Mouse (Mus musculus): Measurements from ENCODE around the gene Map7d1.
A peak's percentile ranks its signal among the peaks of the same experiment; 100 is the strongest.

The Map7d1 gene

DNA sequence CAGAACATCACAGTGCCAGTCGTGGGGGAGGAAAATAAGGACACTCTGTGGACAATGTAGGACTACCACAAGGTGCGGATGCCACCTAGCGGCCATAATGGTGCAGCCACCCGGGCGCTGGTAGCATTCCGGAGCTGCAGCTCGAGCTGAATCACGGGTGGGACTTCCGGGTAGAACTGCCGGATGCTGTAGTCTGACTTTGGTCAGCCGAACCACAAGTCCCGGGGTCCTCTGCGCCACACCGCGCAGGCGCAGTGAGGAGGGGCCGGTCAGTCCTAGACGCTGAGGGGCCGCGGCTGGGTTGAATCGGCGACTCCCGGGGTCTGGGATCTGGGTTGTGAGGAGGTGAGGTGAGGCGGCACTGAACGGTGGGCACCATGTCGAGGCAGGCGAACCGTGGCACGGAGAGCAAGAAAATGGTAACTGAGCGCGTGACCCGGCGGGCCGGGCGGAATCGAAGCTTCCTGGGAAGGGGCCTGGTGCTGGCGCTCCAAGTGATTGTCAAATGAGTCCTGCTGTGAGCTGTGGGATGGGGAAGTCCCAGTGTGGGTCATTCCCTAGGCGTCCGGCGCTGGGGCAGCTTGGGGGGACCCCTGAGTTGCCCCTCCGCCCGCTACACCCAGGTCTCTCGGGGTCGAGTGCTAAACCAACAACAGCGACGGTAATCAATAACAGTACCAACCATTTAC is 6.1 kb upstream of the Map7d1 start, which contains the start of gene Trappc3:
Gene Trappc3, plus strand, starts transcription at position 207 of the 689 bp plus-strand sequence.
- peak; percentile 98 for DNase-seq (ENCODE audit: low spot score)

DNA sequence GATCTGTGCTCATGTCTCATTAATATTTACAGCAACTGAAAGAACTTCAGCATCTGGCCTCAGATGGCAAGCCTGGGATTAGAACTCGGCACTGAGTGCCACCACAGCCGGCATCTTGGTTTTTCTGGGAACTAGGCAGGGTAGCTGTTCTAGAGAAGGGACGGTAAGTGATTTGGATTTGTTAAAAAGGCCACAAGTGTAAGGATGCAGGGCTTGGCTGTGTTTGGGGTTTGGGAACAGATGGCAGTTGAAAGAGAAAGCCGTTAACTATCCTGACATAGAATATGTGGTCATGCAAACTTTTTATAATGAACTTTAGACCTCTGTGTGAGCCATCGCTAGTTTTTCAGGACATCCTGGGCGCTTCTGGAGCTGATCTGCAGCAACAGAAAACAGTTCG is 5.5 kb upstream of the Map7d1 start:
- DNase-seq (ENCODE audit: low spot score), result no peak

DNA sequence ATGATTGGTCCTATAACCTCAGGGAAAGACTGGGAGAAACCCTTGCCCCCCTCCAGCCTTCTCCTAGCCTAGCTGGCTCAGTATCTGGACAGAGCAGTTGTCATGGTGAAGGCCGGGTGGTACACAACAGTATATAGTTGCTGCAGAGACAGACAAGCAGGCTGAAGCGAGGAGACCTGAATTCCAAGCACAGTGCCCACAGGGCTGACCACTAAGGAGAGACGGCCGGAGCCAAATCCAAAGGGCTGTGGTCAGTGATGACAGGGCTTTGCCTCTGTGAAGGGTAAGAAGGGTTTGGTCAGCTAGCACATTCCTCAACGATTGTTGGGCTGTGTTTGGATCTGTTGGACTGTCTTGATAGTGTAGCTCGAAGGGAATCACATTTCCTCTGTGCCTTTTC is 5.1 kb upstream of the Map7d1 start:
- no peak for DNase-seq (ENCODE audit: low spot score)

DNA sequence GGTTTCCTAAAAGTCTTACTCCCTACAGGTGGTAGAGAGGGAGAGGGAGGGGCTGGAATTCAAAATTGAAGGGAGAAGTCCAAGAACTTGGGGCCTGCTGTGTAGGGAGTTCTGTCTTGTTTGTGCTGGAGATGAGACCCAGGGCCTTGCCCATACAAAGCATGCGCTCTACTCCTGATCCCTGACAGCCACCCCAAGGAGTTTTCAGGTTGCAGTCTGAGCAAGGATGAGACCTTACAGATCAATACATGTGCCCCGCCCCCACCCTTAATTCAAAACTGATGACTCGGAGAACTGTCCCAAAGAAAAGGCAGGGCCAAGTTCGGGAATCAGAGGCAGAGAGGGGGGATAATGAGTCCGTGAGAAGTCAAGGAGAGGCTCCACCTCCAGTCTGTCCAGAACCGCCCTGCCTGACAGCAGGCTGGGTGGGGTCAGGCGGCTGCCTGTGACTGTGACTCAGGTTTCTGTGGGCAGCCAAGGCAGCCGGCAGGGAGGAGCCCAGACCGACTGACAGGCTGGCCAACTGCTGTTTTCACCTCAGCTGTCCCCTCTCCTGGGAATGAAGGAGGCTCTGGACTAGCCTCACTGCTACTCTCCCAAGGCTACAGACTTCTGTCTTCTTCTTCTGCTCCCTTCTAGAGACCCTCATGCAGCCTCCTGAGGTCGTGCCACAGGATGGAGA is 4.5 kb upstream of the Map7d1 start:
- DNase-seq (ENCODE audit: low spot score), result peak; percentile 37

DNA sequence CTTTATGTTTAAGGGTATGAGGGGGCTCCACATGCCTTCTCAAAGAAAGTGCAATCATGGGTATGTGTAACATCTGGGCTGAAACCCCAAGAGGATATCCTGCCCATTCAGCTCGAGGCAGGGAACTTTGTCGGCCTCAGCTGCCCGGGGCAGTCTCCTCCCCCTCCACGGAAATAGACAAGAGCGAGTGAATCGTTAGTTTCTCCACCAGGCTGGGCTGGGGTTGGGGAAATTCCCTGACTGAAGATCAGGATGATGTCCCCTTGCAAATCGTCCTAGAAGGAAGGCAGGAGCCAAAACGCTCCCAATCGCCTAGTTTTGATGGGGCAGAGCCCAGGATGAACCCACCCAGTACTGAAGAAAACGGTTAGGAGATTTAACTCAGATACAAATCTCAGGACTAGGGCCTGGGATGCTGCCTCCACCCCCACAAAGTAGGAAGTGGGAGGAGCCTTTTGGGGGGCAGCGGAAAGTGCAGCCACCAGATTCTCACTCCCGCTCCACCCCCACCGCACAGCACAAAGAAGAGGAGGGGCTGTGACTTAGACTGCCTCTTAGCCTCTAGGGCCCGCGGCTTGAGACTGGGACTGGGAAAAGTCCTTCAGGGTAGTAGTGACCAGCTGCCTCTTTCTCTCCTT is 3.5 kb upstream of the Map7d1 start:
- DNase-seq (ENCODE audit: low spot score), result peak; percentile 63

GRCm38 (mm10) chr4:126259063-126259462 is 2.9 kb upstream of the Map7d1 start:
- DNase-seq (ENCODE audit: low spot score), result no peak

DNA sequence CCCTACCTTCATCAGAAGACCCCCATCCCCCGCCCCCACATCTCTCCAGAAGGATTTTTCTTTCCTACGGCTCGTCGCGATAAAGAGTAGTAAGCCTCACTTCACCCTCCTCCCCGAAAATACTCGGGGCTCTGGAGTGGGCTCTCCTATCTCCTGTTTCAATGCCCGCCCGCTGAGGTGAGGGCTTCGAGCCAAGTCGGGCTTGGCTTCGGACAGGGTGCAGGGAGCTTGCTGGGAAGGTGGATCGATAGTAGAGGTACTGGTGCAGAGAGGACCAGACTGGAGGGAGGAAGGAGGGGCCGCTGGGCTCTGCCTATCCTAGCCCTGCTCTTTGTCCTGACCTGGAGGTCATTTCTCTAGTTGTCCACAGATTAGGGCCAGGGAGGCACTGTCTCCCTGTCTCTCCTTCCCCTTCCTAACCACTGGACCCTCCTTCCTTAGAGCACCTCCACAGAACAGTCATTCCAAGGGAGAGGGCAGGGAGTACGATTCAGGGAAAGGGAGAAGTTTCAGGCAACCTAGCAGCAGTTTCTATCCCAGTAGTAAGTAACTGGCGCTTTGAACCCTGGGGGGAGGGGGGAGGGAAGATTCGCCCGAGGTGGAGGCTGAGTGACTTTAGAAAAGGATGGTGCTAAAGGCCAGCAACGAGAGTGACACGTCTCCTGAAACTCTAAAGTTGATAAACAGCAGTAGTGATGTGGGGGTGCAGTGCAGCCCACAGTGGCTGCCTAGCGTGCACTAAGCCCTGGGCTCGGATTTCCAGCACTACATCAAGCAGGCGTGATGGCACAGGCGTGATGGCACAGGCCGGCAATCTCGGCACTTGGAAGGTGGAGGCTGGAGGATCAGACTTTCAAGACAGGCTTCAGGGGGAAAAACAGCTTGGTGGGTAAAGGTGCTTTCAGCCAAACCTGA is 1.1 kb upstream of the Map7d1 start:
- no peak for DNase-seq (ENCODE audit: low spot score)

GRCm38 (mm10) chr4:126255113-126256001 is 786 bp downstream of the Map7d1 start:
- no peak for DNase-seq (ENCODE audit: low spot score)

DNA sequence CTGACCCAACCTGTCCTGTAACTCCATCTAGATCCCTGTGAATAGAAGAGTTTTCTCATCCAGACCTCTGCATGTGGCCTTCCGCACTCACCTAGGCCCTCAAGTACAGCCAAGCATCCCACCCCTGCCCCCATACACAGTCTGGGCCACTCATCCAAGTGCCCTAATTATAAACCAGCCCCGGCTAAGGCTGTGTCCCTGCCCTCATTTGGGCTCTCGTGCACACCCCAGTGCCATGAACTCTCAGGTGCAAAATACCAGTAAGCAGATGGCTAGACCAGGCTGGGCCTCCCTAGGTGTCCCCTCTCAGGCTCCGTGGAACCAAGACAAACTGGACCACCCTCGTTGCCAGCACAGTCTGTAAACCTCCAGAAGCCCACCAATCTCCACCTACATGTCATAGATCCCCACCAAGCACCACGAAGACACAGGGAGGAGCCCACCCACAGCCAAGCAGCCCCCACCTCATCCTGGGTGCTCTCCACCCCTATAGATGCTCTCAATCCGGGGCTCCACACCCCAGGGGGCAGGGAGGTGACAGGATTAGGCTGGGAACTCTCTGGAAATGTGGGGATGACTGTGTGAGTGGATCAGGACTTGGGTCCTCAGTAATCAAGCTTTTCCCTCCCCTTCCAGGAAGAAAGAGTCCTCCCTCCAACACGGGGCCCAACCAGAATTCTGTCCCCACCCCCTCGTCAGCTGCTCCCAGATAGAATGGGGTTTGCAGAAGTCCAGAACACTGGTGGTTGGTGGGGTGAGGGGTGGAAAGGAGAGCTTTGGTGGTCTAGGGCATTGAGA is 1.6 kb downstream of the Map7d1 start:
- no peak for DNase-seq (ENCODE audit: low spot score)

- DNase-seq (ENCODE audit: low spot score), result peak; percentile 60
Measured at GRCm38 (mm10) chr4:126253637-126254272, 2.4 kb downstream of the Map7d1 start.

DNA sequence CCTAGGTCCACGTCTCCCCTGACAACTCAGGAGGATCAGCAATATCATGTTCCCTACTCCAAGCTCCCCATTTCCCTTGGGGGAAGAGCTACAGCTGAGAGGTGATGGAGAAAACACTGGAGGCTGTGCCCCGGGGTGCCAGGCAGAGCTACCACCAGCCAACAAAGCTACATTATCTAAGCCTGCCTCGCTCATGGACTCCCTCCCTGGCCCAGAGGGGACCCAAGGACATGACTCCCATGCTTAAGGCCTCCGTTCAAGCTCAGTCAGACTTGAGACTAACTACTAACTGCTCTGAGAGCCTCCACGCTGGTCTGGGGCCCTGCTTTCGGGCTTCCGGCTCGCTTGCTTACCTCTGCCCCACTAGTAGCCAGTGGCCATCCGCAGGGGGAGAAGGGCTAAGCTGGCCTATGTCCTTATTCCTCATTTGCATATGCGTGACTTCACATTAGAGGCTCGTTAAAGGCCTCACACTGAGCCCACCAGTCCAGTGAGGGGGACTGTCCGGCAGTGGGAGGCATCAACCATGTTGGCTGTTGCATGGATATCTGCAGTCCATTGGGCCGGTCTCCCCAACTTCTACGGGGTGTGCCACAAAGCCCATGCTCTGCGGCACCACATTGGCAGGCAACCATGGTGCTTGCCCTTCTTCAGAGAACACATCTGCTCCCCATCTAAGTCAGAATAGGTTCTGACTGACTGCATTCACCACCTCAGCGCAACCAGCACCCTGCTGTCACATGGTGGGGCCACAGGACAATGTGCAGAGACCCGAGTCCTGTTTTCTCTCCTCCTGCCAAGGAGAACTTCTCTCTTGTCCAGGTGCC is 3.5 kb downstream of the Map7d1 start:
- DNase-seq (ENCODE audit: low spot score), result no peak

GRCm38 (mm10) chr4:126251655-126252254 is 4.4 kb downstream of the Map7d1 start:
- peak; percentile 44 for DNase-seq (ENCODE audit: low spot score)

DNA sequence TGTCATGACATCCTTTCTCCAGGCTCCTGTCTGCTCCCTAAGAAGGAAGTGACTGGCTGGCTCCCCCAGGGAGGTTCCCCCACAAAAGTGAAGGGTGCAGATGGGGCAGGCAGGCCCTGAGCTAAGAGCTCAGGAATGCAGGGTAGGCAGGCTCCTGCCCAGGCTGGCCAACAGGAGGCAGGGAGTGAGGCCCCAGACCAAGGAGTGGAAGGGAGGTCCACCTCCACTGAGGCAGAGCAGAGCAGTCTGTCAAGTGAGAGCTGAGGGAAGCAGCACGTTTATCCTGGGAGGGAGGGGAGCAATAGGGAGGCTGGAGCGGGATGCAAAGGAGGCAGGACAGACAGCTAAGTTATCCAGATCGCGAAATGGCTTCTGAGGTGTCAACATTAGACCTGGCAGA is 5.5 kb downstream of the Map7d1 start:
- DNase-seq (ENCODE audit: low spot score), result no peak

DNA sequence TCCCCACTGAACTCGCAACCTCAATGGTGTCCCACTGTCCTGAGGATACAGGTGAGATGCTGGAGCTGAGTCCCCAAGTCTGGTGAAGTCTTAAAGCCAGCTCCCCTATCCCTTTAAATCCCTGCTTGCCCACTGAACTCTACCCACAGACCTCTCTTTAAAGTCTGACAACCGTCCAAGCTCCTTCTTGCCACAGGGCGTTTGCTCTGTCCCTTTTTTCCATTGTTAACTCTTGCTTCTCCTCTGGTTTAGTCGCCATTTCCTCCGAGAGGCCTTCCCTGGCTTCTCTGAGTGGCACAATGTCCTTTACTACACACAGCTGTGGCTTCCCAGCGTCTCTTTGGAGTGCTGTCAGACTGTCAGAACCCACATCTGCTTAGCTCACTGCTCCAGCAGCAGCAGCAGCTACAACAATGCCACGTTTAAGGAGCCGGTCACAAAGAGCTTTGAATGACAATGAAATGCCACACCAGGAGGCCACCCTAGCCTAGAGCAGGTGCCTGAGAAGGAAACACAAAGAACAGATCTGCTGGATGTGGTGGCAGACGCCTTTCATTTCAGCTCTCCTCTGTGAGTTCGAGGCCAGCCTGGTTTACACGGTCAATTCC is 7.8 kb downstream of the Map7d1 start:
- DNase-seq (ENCODE audit: low spot score), result no peak

- no peak for DNase-seq (ENCODE audit: low spot score)
Measured at GRCm38 (mm10) chr4:126246202-126246889, 9.8 kb downstream of the Map7d1 start.

- DNase-seq (ENCODE audit: low spot score), result no peak
Measured at GRCm38 (mm10) chr4:126242510-126242909, 13.6 kb downstream of the Map7d1 start.

DNA sequence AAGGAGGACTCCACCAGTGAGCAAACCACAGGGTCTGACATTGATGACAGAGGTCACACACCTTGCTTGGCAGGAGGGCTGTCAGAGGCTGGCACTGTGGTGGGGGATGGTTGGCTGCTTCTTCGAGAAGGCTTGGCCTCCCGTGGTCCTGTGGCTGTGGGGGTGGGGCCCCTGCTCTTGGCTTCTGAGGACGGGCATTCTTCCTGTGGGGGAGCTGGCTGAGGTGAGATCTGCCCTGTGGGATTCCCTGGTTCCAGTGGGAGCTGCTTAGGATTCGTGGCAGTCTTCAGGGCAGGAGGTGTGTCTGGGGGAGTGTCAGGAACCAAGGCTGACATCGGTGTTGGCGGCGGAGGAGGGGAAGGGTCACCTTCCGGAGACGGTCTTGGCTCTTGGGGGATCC is 14.2 kb downstream of the Map7d1 start:
- DNase-seq (ENCODE audit: low spot score), result no peak
